Mouse (Mus musculus) megakaryocyte, embryonic 14.5 days (primary cell): ENCODE results near the gene Fam219b.

Source experiments
- FLI1 ChIP-seq: IDR thresholded peaks from 2 replicates; pipeline ENCODE4 v1.6.1; 2012; ENCODE audit warnings: low read length, inconsistent platforms, mixed read lengths
- GATA1 ChIP-seq: IDR thresholded peaks from 3 replicates; pipeline ENCODE4 v1.6.1; 2012; ENCODE audit warnings: mixed read lengths, low read length, inconsistent platforms, borderline replicate concordance

DNA sequence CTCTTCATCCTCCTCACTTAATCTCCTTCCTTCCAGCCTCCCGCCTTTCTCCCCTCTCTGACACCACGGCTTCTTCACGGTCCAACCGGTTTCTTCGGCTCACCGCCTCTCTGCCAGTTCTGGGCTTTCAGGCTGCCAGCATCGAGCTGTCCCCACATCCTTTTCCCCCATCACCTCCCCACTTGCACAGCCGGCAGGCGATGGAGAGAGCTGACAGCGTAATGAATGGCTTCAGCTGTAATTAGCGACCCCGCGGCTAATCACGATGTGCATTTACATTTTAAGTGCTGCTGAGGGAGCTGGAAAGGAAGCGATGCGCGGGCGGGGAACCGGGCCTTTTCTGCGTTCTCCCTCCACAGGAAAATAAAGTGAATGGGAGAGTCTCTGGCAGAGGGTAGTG, 35.5 kb upstream of the Fam219b start:
- no peak for TF ChIP-seq GATA1
- TF ChIP-seq FLI1: no peak
